Mouse (Mus musculus) CH12.LX (cell line): ENCODE results near the gene Arhgef40. TPM values are rescaled to one million over a fixed set of nuclear protein-coding genes. Genes with fewer than 3 reads are reported as not detected.

Experiments used
- DNase-seq: peaks from one replicate; pipeline ENCODE4 v3.0.0-alpha.2; 2013; ENCODE audit errors: extremely low read depth
- H3K27ac ChIP-seq: 2 replicates; pipeline ENCODE4 v1.5.1; 2012; ENCODE audit warnings: low read depth, mild to moderate bottlenecking, control low read depth, moderate library complexity; ENCODE audit not compliant: insufficient read depth
- H3K27me3 ChIP-seq: replicated peaks from 2 replicates; pipeline ENCODE3; 2012; ENCODE audit warnings: inconsistent platforms
- H3K36me3 ChIP-seq, 2 experiments: replicated peaks in 1 of 2; 2 replicates each; pipeline versions ENCODE3 to v1.6.1; 2012; ENCODE audit warnings: inconsistent platforms in 1 of 2, low read length in 1 of 2, mild to moderate bottlenecking in 1 of 2, mixed read lengths in 1 of 2, moderate library complexity in 1 of 2; ENCODE audit not compliant: control insufficient read depth in 1 of 2, insufficient read depth in 1 of 2
- H3K4me1 ChIP-seq, 2 experiments: 2 replicates each; pipeline ENCODE4 v1.6.1; 2012; ENCODE audit warnings: inconsistent platforms in 1 of 2, moderate library complexity in 1 of 2; ENCODE audit not compliant: insufficient read depth in 2 of 2, control insufficient read depth in 1 of 2
- H3K4me2 ChIP-seq: 2 replicates; pipeline ENCODE4 v1.6.1; 2012; ENCODE audit warnings: low read depth, mild to moderate bottlenecking, control low read depth; ENCODE audit not compliant: poor library complexity, insufficient read depth, severe bottlenecking
- H3K4me3 ChIP-seq, 3 experiments: fragments of 150-350 bp in 1 of 3; sonication (generic) in 1 of 3; replicated peaks in 1 of 3; 2 replicates each; pipeline versions ENCODE3 to v1.5.1; 2011 to 2012; ENCODE audit warnings: low read depth in 2 of 3, low read length in 2 of 3, mild to moderate bottlenecking in 2 of 3, moderate library complexity in 2 of 3, control low read depth in 1 of 3, improper control_type of control experiment in 1 of 3, inconsistent platforms in 1 of 3, mixed read lengths in 1 of 3; ENCODE audit not compliant: poor library complexity in 1 of 3
- H3K79me2 ChIP-seq: replicated peaks from 2 replicates; pipeline ENCODE4 v1.6.1; 2012; ENCODE audit warnings: mild to moderate bottlenecking, moderate library complexity; ENCODE audit not compliant: control insufficient read depth, poor library complexity, insufficient read depth, severe bottlenecking; ENCODE audit errors: extremely low read depth
- H3K9ac ChIP-seq: 2 replicates; pipeline ENCODE4 v1.6.1; 2012; ENCODE audit warnings: low read depth, mild to moderate bottlenecking, control low read depth, moderate library complexity; ENCODE audit not compliant: insufficient read depth
- H3K9me3 ChIP-seq: replicated peaks from 2 replicates; pipeline ENCODE3; 2012; ENCODE audit warnings: low read length, inconsistent platforms, mixed read lengths
- BHLHE40 ChIP-seq: IDR thresholded peaks from 2 replicates; pipeline ENCODE4 v1.6.1; 2011; ENCODE audit warnings: mild to moderate bottlenecking, low read depth, low read length, improper control_type of control experiment
- CHD1 ChIP-seq: IDR thresholded peaks from 2 replicates; pipeline ENCODE4 v1.6.1; 2012; ENCODE audit warnings: low read depth, low read length, improper control_type of control experiment, inconsistent platforms
- CTCF ChIP-seq, 2 experiments: IDR thresholded peaks in 1 of 2; conservative IDR thresholded peaks in 1 of 2; 2 replicates each; pipeline ENCODE4 v1.5.1; 2011 to 2012; ENCODE audit warnings: low read depth in 2 of 2, low read length in 2 of 2, improper control_type of control experiment in 1 of 2, inconsistent platforms in 1 of 2, mild to moderate bottlenecking in 1 of 2, moderate library complexity in 1 of 2
- E2F4 ChIP-seq: IDR thresholded peaks from 2 replicates; pipeline ENCODE4 v1.6.1; 2011; ENCODE audit warnings: low read depth, low read length, improper control_type of control experiment; ENCODE audit not compliant: insufficient replicate concordance
- ELF1 ChIP-seq: IDR thresholded peaks from 2 replicates; pipeline ENCODE4 v1.6.1; 2014; ENCODE audit warnings: low read depth, mild to moderate bottlenecking, inconsistent platforms, low read length, improper control_type of control experiment
- EP300 ChIP-seq: IDR thresholded peaks from 2 replicates; pipeline ENCODE4 v1.6.1; 2011; ENCODE audit warnings: low read length, improper control_type of control experiment
- HCFC1 ChIP-seq: IDR thresholded peaks from 2 replicates; pipeline ENCODE4 v1.6.1; 2012; ENCODE audit warnings: low read depth, mild to moderate bottlenecking, inconsistent platforms, low read length, improper control_type of control experiment
- IRF4 ChIP-seq: IDR thresholded peaks from 2 replicates; pipeline ENCODE4 v1.6.1; 2014; ENCODE audit warnings: low read depth, mild to moderate bottlenecking, inconsistent platforms, low read length, improper control_type of control experiment
- JUN ChIP-seq: IDR thresholded peaks from 2 replicates; pipeline ENCODE4 v1.6.1; 2011; ENCODE audit warnings: low read depth, mild to moderate bottlenecking, low read length, improper control_type of control experiment, moderate library complexity; ENCODE audit not compliant: insufficient read depth
- JUND ChIP-seq: conservative IDR thresholded peaks from 2 replicates; pipeline ENCODE4 v1.6.1; 2011; ENCODE audit warnings: low read depth, low read length, improper control_type of control experiment
- KAT2A ChIP-seq: IDR thresholded peaks from 2 replicates; pipeline ENCODE4 v1.6.1; 2012; ENCODE audit warnings: low read length, improper control_type of control experiment, inconsistent platforms; ENCODE audit not compliant: insufficient replicate concordance
- MAX ChIP-seq: IDR thresholded peaks from 2 replicates; pipeline ENCODE4 v1.6.1; 2011; ENCODE audit warnings: low read length, improper control_type of control experiment
- MAZ ChIP-seq: IDR thresholded peaks from 2 replicates; pipeline ENCODE4 v1.6.1; 2012; ENCODE audit warnings: low read depth, mild to moderate bottlenecking, inconsistent platforms, low read length, improper control_type of control experiment, moderate library complexity
- MEF2A ChIP-seq: IDR thresholded peaks from 2 replicates; pipeline ENCODE4 v1.6.1; 2014; ENCODE audit warnings: low read depth, mild to moderate bottlenecking, inconsistent platforms, low read length, improper control_type of control experiment, borderline replicate concordance
- MXI1 ChIP-seq: IDR thresholded peaks from 2 replicates; pipeline ENCODE4 v1.6.1; 2011; ENCODE audit warnings: mild to moderate bottlenecking, low read depth, low read length, improper control_type of control experiment
- PAX5 ChIP-seq: IDR thresholded peaks from 2 replicates; pipeline ENCODE4 v1.6.1; 2012; ENCODE audit warnings: low read length, inconsistent platforms, mixed read lengths
- POLR2A ChIP-seq: IDR thresholded peaks from 2 replicates; pipeline ENCODE4 v1.6.1; 2011; ENCODE audit warnings: low read depth, mild to moderate bottlenecking, improper control_type of control experiment, low read length
- RAD21 ChIP-seq: IDR thresholded peaks from 2 replicates; pipeline ENCODE4 v1.6.1; 2011; ENCODE audit warnings: low read depth, mild to moderate bottlenecking, low read length, improper control_type of control experiment, moderate library complexity
- RCOR1 ChIP-seq: conservative IDR thresholded peaks from 2 replicates; pipeline ENCODE4 v1.6.1; 2012; ENCODE audit warnings: low read depth, mild to moderate bottlenecking, inconsistent platforms, low read length, improper control_type of control experiment
- SIN3A ChIP-seq: IDR thresholded peaks from 2 replicates; pipeline ENCODE4 v1.6.1; 2012; ENCODE audit warnings: low read length, improper control_type of control experiment, inconsistent platforms
- SMC3 ChIP-seq: IDR thresholded peaks from 2 replicates; pipeline ENCODE4 v1.6.1; 2011; ENCODE audit warnings: low read depth, low read length, improper control_type of control experiment
- TCF12 ChIP-seq: IDR thresholded peaks from 2 replicates; pipeline ENCODE4 v1.6.1; 2014; ENCODE audit warnings: low read depth, mild to moderate bottlenecking, inconsistent platforms, low read length, improper control_type of control experiment
- UBTF ChIP-seq: IDR thresholded peaks from 2 replicates; pipeline ENCODE4 v1.6.1; 2012; ENCODE audit warnings: low read depth, mild to moderate bottlenecking, inconsistent platforms, low read length, improper control_type of control experiment, moderate library complexity
- USF1 ChIP-seq: IDR thresholded peaks from 2 replicates; pipeline ENCODE4 v1.6.1; 2014; ENCODE audit warnings: low read depth, mild to moderate bottlenecking, inconsistent platforms, low read length, improper control_type of control experiment
- USF2 ChIP-seq: conservative IDR thresholded peaks from 2 replicates; pipeline ENCODE4 v1.6.1; 2011; ENCODE audit warnings: low read depth, low read length, improper control_type of control experiment
- ZC3H11A ChIP-seq: IDR thresholded peaks from 2 replicates; pipeline ENCODE4 v1.6.1; 2012; ENCODE audit warnings: low read depth, mild to moderate bottlenecking, inconsistent platforms, low read length, improper control_type of control experiment
- ZMIZ1 ChIP-seq: IDR thresholded peaks from 2 replicates; pipeline ENCODE4 v1.6.1; 2012; ENCODE audit warnings: low read depth, mild to moderate bottlenecking, inconsistent platforms, low read length, improper control_type of control experiment
- ZNF384 ChIP-seq: IDR thresholded peaks from 2 replicates; pipeline ENCODE4 v1.6.1; 2012; ENCODE audit warnings: low read depth, low read length, improper control_type of control experiment, inconsistent platforms
- dilution Hi-C: fragments of 300-500 bp; cut with MboI; formaldehyde crosslinking; loops from 2 replicates; pipeline ENCODE4 v1.14.3; 2020; ENCODE audit warnings: low sequenced_read_pairs; ENCODE audit not compliant: extremely low pct_unique_long_range_greater_than_20kb, extremely low pct_ligation_motif_present
- in situ Hi-C: fragments of 300-500 bp; cut with MboI; formaldehyde crosslinking; loops from 3 replicates; pipeline ENCODE4 v1.14.3; 2019; ENCODE audit warnings: low sequenced_read_pairs, low pct_ligation_motif_present, low pct_unique_long_range_greater_than_20kb, mixed read lengths
- polyA plus RNA-seq: library from polyadenylated mRNA; unstranded; fragments of >175 nt; gene quantifications from 2 replicates; pipeline ENCODE4 v1.2.1, GENCODE M21; 2012; ENCODE audit warnings: low read depth; ENCODE audit not compliant: insufficient read length
- total RNA-seq, 2 experiments: library from RNA; depleted of rRNA; stranded (reverse); fragments of 300-350 nt in 1 of 2; fragments of >200 nt in 1 of 2; gene quantifications; 2 replicates each; pipeline ENCODE4 v1.2.3; 2012 to 2014

The Arhgef40 gene
- total and polyA plus RNA-seq, 3 experiments = 0.62 to 3.8 (median 1.1) TPM

DNA sequence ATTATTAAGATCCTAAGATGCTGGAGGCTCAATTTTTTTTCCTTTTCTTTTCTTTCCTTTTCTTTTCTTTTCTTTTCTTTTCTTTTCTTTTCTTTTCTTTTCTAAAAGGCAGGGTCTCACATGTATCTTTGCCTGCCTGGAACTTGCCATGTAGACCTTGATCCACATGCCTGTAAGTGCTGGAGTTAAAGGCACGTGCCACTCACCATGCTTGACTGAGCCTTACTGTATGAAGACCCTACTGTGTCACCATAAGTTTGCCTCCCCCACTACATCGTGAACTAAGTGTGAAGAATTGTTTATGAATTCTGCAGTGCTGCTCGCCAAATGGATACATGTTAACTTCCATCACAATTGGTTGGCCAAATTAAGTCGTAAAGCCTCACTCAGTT, 36.6 kb downstream of the Arhgef40 start:
- peaks cover 21 to 46% of the 10 kb centered on the region in 2 experiments for H3K4me1 ChIP-seq

DNA sequence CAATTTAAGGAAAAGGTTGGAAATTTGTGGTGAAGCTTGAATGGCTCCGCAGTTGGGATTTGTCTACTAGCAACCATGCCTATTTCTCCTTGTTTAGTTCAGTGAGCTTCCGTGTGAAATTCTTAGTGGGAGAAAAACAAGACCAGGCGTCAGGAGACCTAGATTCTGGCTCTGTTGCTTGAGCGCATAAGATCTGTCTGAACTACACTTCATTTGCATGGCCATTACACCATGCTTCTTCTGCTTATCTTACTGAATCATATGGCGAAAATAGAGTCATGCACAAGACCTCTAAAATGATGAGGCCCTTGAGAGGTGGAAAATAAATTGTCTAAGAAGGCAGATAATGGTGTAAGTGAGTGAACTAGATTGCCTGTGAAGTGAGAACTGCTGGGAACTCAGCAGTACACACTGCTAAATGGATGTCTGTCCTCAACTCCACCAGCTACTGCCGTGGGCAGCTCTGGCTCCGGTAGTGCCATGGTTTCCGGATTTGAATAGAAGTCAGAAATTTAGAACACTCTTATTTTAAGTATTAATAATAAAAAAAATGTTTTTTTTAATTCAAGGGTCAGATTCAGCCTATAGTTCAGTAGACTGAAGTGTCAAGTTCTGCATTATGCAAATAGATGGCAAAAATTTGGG, 37.2 kb downstream of the Arhgef40 start:
- peak overlapping the region; percentile 92 for H3K4me2 ChIP-seq
- H3K79me2 ChIP-seq = no peaks in the 10 kb centered on the region; the same call in 1 of the 2 replicates
- peaks cover 18 to 40% of the 10 kb centered on the region in 2 experiments for H3K4me1 ChIP-seq
- peak overlapping the region in 1 of 3 experiments; percentile 1 for H3K4me3 ChIP-seq
- peak overlapping the region; percentile 94; the same call in 1 of the 2 replicates for H3K9ac ChIP-seq
- dilution Hi-C loops (no loop called here), in situ Hi-C loops (loop anchor here (5.0 kb wide), 1 partner anchor 114 kb away; no protein-coding TSS in a partner anchor)
- peak overlapping the region; percentile 95 for H3K27ac ChIP-seq
- DNase-seq = peak; percentile 78
- no peaks in the 10 kb centered on the region for H3K9me3 ChIP-seq
- H3K27me3 ChIP-seq = no peaks in the 10 kb centered on the region
- peaks cover 0 to 15% of the 10 kb centered on the region in 2 experiments for H3K36me3 ChIP-seq
- TF ChIP-seq UBTF (no peak), MAX (no peak), BHLHE40 (peak; percentile 25; the same call in 1 of the 2 replicates), ZC3H11A (no peak), E2F4 (no peak), CHD1 (no peak; the same call in 1 of the 2 replicates), RAD21 (no peak), PAX5 (no peak), HCFC1 (no peak), SMC3 (no peak), KAT2A (0 out of 2 replicates have a peak, but pooled peaks have one; percentile 23), EP300 (0 out of 2 replicates have a peak, but pooled peaks have one; percentile 7), JUND (peak; percentile 40), IRF4 (0 out of 2 replicates have a peak, but pooled peaks have one; percentile 5), ZNF384 (no peak), POLR2A (no peak), USF2 (no peak), ELF1 (no peak), MXI1 (peak; percentile 41; the same call in 1 of the 2 replicates), JUN (peak; percentile 51), MEF2A (peak; percentile 82), MAZ (peak; percentile 67; the same call in 1 of the 2 replicates), SIN3A (peak; percentile 43; the same call in 1 of the 2 replicates), ZMIZ1 (peak; percentile 45; the same call in 1 of the 2 replicates), CTCF (conservative IDR thresholded peaks at IDR 0.05 in 1 of 2, IDR thresholded peaks at IDR 0.05 in 1 of 2; ENCODE audit: low read depth in 2 of 2, low read length in 2 of 2) (no peak), USF1 (no peak), TCF12 (0 out of 2 replicates have a peak, but pooled peaks have one; percentile 51)

More for the DNA sequence above, 36.6 kb downstream of the Arhgef40 start:
- dilution Hi-C loops (no loop called here), in situ Hi-C loops (loop anchor here (5.0 kb wide), 1 partner anchor 114 kb away; no protein-coding TSS in a partner anchor)
- peak overlapping the region in 2 of 3 experiments; percentile 67 to 72 for H3K4me3 ChIP-seq
- H3K9ac ChIP-seq = peak overlapping the region; percentile 94
- H3K36me3 ChIP-seq = peaks cover 0 to 17% of the 10 kb centered on the region in 2 experiments
- no peaks in the 10 kb centered on the region; the same call in 1 of the 2 replicates for H3K79me2 ChIP-seq
- H3K27me3 ChIP-seq = no peaks in the 10 kb centered on the region
- no peak for TF ChIP-seq HCFC1
- no peak for TF ChIP-seq SMC3
- TF ChIP-seq MXI1 = no peak
- TF ChIP-seq JUN = no peak
- no peak for TF ChIP-seq KAT2A
- no peak for TF ChIP-seq RCOR1
- TF ChIP-seq E2F4 = no peak
- TF ChIP-seq ELF1 = no peak
- peak; percentile 95 for TF ChIP-seq BHLHE40
- TF ChIP-seq MAX = peak; percentile 48
- TF ChIP-seq, all 38 proteins: peak for 2
- Histone ChIP-seq H3K27ac (peak overlapping the region; percentile 95), H3K9me3 (no peaks in the 10 kb centered on the region), H3K4me2 (peak overlapping the region; percentile 72)
- DNase-seq = no peak
